Mouse (Mus musculus): ENCODE data around the gene Tbl1x. TPM values are rescaled to one million over a fixed set of nuclear protein-coding genes. Genes with fewer than 3 reads are reported as not detected.

The Tbl1x gene
- polyA plus RNA-seq, 1 experiment from 2014 or later: 83.2 TPM

- no peaks in the 10 kb centered on the region for H3K27me3 ChIP-seq
- 82% methylated on average over 4 of the region's 4 CpGs for WGBS
- H3K27ac ChIP-seq: no peak overlapping the region
- no peak overlapping the region for H3K4me2 ChIP-seq (replicated peaks)
- H3K4me3 ChIP-seq: no peak overlapping the region
- no peaks in the 10 kb centered on the region for H3K9me3 ChIP-seq
- H3K9ac ChIP-seq: no peak overlapping the region
- ATAC-seq (ENCODE audit: insufficient number of reproducible peaks, insufficient read depth, low FRiP score, low TSS enrichment): no peak
- no peaks in the 10 kb centered on the region for H3K4me1 ChIP-seq
- no peaks in the 10 kb centered on the region for H3K36me3 ChIP-seq
Measured at GRCm38 (mm10) chrX:77579964-77580363, 69.2 kb downstream of the Tbl1x start.

DNA sequence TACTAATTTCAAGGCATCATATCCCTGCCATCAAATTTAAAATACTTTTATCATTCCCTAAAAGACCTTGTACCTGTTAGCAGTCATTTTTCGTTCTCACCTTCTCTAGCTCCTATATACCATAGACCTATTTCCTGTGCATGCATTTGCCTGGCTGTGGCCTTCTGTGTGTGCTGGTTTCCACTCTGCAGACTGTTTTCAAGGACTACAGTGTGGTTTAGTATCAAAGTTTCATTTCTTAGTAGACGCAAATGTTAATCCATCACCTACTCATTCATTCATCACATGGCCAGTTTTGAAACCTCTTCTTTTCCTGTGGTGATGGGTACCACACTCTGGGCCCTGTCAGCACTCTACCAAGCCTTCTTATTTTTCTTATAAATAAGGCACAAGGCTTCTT, 75.2 kb downstream of the Tbl1x start:
- no peaks in the 10 kb centered on the region for H3K36me3 ChIP-seq
- H3K4me3 ChIP-seq: no peak overlapping the region
- WGBS: 90% methylated on average over 2 of the region's 2 CpGs
- H3K4me2 ChIP-seq (replicated peaks): no peak overlapping the region
- H3K27me3 ChIP-seq: no peaks in the 10 kb centered on the region
- no peaks in the 10 kb centered on the region for H3K9me3 ChIP-seq
- no peaks in the 10 kb centered on the region for H3K4me1 ChIP-seq
- no peak for ATAC-seq (ENCODE audit: insufficient number of reproducible peaks, insufficient read depth, low FRiP score, low TSS enrichment)
- no peak overlapping the region for H3K9ac ChIP-seq
- no peak overlapping the region for H3K27ac ChIP-seq

DNA sequence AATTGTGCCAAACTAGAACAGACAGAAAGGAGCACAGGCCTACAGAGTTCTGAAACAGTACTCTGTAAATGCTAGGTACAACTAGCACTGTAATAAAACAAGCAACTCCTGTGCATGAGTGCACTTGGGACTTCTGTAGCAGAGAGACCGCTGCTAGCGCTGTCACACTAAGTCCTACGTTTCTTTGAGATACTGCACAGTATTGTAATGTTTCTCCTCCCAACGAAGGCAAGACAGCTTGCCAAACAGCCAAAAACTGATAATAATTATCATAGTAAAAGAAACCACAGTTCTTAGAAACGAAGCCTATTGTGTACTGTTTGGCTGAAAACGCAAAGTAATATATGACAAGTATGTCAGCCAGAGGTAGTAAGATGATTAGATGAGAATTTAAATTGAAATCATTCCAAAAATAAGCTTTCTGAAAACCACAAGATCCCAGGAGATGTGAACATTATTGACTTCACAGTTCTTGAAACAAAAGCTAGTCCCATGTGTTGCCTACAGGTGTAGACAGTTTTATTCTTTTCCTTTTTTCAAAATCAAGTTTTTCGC, 83.9 kb downstream of the Tbl1x start:
- ATAC-seq (ENCODE audit: insufficient number of reproducible peaks, insufficient read depth, low FRiP score, low TSS enrichment): no peak
- Histone ChIP-seq H3K9me3 (no peaks in the 10 kb centered on the region), H3K27me3 (no peaks in the 10 kb centered on the region), H3K27ac (no peak overlapping the region), H3K4me1 (no peaks in the 10 kb centered on the region), H3K36me3 (no peaks in the 10 kb centered on the region), H3K4me3 (no peak overlapping the region), H3K9ac (no peak overlapping the region), H3K4me2 (replicated peaks) (no peak overlapping the region)
- 86% methylated on average over 7 of the region's 7 CpGs for WGBS

- no peaks in the 10 kb centered on the region for H3K36me3 ChIP-seq
- no peaks in the 10 kb centered on the region for H3K4me1 ChIP-seq
- H3K9ac ChIP-seq: no peak overlapping the region
- no peak overlapping the region for H3K4me2 ChIP-seq (replicated peaks)
- no peak for ATAC-seq (ENCODE audit: insufficient number of reproducible peaks, insufficient read depth, low FRiP score, low TSS enrichment)
- no peaks in the 10 kb centered on the region for H3K9me3 ChIP-seq
- H3K27ac ChIP-seq: no peak overlapping the region
- no peaks in the 10 kb centered on the region for H3K27me3 ChIP-seq
- no peak overlapping the region for H3K4me3 ChIP-seq
Measured at GRCm38 (mm10) chrX:77597674-77598073, 86.9 kb downstream of the Tbl1x start.

DNA sequence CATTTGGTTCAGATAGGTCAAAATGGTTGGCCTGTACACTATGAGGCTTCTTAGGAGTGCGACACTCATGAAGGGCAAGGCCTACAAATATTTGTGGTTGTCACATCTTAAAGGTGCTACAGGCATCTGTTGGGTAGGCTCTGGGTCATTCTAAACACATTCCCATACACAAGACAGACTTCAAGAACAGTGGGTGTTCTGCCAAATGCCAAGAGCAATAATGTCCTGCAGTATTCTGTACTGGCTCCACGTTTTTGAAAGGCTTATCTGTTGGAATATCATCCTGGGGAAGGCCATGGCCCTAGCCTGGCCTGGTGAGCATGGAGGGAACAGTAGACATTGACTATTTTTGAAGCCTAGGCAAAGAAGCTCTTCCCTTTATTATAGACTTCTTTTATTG, 87.9 kb downstream of the Tbl1x start:
- Histone ChIP-seq H3K4me1 (no peaks in the 10 kb centered on the region), H3K36me3 (no peaks in the 10 kb centered on the region), H3K27me3 (no peaks in the 10 kb centered on the region), H3K9me3 (no peaks in the 10 kb centered on the region), H3K9ac (no peak overlapping the region), H3K4me2 (replicated peaks) (no peak overlapping the region), H3K27ac (no peak overlapping the region), H3K4me3 (no peak overlapping the region)
- WGBS: 62% methylated on average over 2 of the region's 2 CpGs
- no peak for ATAC-seq (ENCODE audit: insufficient number of reproducible peaks, insufficient read depth, low FRiP score, low TSS enrichment)

DNA sequence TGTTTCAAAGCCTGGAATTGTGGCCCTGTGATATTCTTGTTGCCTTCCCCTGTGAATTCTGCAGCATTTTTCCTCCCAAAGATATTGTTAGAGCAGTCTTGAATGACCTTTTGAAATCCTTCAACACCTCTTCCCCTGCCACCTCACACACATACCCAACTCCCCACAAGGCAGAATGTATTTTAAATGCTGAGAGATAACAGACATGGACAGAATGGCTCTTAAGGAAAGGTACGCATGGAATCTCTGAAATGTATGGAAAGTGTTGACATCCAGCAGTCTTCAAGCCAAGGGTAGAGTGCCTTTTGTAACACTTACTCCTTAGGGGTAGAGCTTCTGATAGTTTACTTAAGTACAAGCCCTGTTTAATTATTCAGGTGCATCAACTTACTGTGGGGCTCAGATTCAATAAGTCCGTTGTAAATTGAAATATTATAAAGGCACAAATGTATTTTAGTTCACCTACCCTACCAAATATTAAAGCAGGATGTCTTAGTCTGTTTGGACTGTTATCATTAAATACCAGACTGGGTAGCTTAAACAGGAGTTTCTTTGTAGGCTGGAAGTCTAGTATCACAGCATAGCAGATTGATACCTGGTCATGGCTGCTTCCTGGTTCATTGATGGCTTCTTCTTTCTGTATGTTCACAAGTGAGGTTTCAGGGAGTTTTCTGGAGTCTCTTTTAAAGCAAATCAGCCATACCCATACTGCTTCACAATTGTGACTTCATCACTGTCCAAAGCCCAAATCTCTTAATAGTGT, 92.9 kb downstream of the Tbl1x start:
- Histone ChIP-seq H3K4me3 (no peak overlapping the region), H3K9ac (no peak overlapping the region), H3K4me1 (no peaks in the 10 kb centered on the region), H3K27ac (no peak overlapping the region), H3K9me3 (no peaks in the 10 kb centered on the region), H3K36me3 (no peaks in the 10 kb centered on the region), H3K4me2 (replicated peaks) (no peak overlapping the region), H3K27me3 (no peaks in the 10 kb centered on the region)
- ATAC-seq (ENCODE audit: insufficient number of reproducible peaks, insufficient read depth, low FRiP score, low TSS enrichment): no peak
- WGBS: 85% methylated on average over 2 of the region's 2 CpGs

DNA sequence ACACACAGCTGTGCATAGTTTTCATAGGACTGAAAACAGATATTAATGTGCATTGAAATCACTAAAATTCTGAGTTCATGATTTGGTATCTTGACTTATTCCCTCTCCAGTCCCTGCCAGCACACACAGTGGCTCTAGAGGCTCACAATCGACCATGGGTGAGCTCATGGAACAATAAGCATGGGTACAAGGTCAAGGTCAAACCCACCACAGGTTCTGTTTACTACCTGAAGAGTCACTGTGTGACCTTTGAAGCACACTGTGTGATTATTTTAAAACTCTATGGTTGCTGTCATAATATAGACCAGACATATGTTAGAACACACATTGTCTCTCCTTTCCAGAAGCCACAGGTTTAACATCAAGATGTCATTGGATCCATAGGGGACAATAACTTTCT, 96.7 kb downstream of the Tbl1x start:
- ATAC-seq (ENCODE audit: insufficient number of reproducible peaks, insufficient read depth, low FRiP score, low TSS enrichment): no peak
- no peaks in the 10 kb centered on the region for H3K4me1 ChIP-seq
- H3K9me3 ChIP-seq: no peaks in the 10 kb centered on the region
- H3K4me3 ChIP-seq: no peak overlapping the region
- H3K9ac ChIP-seq: no peak overlapping the region
- no peaks in the 10 kb centered on the region for H3K36me3 ChIP-seq
- WGBS: 44% methylated on average over 1 of the region's 1 CpGs
- H3K27me3 ChIP-seq: no peaks in the 10 kb centered on the region
- no peak overlapping the region for H3K4me2 ChIP-seq (replicated peaks)
- H3K27ac ChIP-seq: no peak overlapping the region

DNA sequence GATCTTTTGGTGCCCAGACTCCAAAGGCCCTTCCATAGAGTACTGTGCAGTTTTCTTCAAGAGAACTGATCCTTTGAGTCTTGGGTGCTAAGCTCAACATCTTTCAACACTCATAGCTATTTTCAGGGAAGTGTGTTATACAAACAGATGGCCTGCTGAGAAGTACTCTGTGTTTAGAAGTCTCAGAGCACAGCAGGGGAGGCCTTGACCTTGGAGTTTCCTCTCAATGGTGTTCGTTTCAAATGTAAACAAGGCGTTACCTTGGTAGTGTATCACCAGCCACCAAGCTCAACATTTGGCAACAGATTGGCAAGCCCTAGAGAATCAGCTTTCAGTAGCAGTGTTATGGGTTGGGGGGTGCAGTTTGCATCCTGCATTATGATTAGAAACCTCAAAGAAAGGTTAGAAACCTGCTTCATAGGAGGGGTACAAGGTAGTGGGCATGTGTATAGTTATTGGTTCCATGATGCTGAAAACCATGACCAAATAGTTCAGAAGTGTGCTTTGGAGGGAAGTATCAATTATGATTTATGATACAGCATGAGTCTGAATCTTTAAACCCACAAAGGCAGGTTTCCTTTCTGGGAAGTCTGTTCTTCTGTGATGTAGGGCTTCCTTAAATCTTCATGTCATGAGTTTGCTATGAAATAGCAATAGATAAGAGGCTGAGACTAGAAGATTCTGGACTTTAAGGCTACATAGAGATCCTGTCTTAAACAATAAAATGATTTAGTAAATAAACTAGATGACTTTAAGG, 98.3 kb downstream of the Tbl1x start:
- WGBS: 50% methylated on average over 2 of the region's 2 CpGs
- no peak for ATAC-seq (ENCODE audit: insufficient number of reproducible peaks, insufficient read depth, low FRiP score, low TSS enrichment)
- H3K4me2 ChIP-seq (replicated peaks): no peak overlapping the region

GRCm38 (mm10) chrX:77611938-77612337, 101.1 kb downstream of the Tbl1x start:
- Histone ChIP-seq H3K27ac (no peak overlapping the region), H3K4me2 (replicated peaks) (no peak overlapping the region), H3K9ac (no peak overlapping the region), H3K9me3 (no peaks in the 10 kb centered on the region), H3K36me3 (no peaks in the 10 kb centered on the region), H3K4me1 (no peaks in the 10 kb centered on the region), H3K4me3 (no peak overlapping the region), H3K27me3 (no peaks in the 10 kb centered on the region)
- WGBS: 76% methylated on average over 3 of the region's 3 CpGs
- no peak for ATAC-seq (ENCODE audit: insufficient number of reproducible peaks, insufficient read depth, low FRiP score, low TSS enrichment)

More for the DNA sequence above, 98.3 kb downstream of the Tbl1x start:
- no peak overlapping the region for H3K27ac ChIP-seq
- H3K9ac ChIP-seq: no peak overlapping the region
- H3K4me3 ChIP-seq: no peak overlapping the region
- H3K9me3 ChIP-seq: no peaks in the 10 kb centered on the region
- no peaks in the 10 kb centered on the region for H3K27me3 ChIP-seq
- no peaks in the 10 kb centered on the region for H3K4me1 ChIP-seq
- H3K36me3 ChIP-seq: no peaks in the 10 kb centered on the region

GRCm38 (mm10) chrX:77613041-77613440, 102.2 kb downstream of the Tbl1x start:
- H3K4me2 ChIP-seq (replicated peaks): no peak overlapping the region
- H3K27me3 ChIP-seq: no peaks in the 10 kb centered on the region
- no peaks in the 10 kb centered on the region for H3K36me3 ChIP-seq
- no peak overlapping the region for H3K9ac ChIP-seq
- no peaks in the 10 kb centered on the region for H3K9me3 ChIP-seq
- WGBS: 96% methylated on average over 1 of the region's 1 CpGs
- ATAC-seq (ENCODE audit: insufficient number of reproducible peaks, insufficient read depth, low FRiP score, low TSS enrichment): no peak
- H3K4me1 ChIP-seq: no peaks in the 10 kb centered on the region
- no peak overlapping the region for H3K27ac ChIP-seq
- H3K4me3 ChIP-seq: no peak overlapping the region

DNA sequence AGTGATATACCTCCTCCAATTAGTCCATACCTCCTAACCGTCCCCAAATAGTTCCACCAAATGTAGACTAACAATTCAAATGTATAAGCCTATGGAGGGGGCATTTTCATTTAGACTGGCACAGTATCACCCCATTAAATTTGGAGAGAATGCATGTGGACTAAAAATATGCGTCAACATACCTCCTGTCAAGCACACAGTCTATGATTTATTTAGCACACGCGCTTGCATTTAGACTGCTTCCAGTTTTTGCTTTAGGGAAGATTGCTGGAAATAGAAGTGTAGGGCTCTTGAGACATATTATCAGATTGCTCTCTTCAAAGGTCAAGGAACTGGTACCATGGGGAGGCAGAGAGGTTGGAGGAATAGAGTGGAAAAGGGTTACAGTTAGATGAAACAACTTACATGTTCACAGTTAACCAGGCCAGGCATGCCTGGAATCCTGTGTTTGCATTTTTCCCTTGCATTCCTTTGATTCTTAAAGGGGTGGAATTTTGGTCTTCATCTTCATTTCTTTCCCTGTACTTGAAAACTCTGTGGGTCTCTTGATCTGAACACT, 105.0 kb downstream of the Tbl1x start:
- WGBS: 78% methylated on average over 4 of the region's 4 CpGs
- no peak for ATAC-seq (ENCODE audit: insufficient number of reproducible peaks, insufficient read depth, low FRiP score, low TSS enrichment)
- no peak overlapping the region for H3K27ac ChIP-seq
- no peak overlapping the region for H3K4me3 ChIP-seq
- H3K9ac ChIP-seq: no peak overlapping the region
- H3K36me3 ChIP-seq: no peaks in the 10 kb centered on the region
- H3K4me1 ChIP-seq: no peaks in the 10 kb centered on the region
- H3K4me2 ChIP-seq (replicated peaks): no peak overlapping the region
- no peaks in the 10 kb centered on the region for H3K27me3 ChIP-seq
- H3K9me3 ChIP-seq: no peaks in the 10 kb centered on the region
